Mouse (Mus musculus) yolk sac, embryonic 10.5 days (tissue): Measurements from ENCODE around the gene N4bp3.
A peak's percentile ranks its signal among the peaks of the same experiment; 100 is the strongest.
"Not testable (repeated sequence)": the region's sequence is repeated elsewhere in the genome, so short reads cannot be mapped to it uniquely, and the experiment has no call there.

Experiments used
- DNase-seq: peaks from one replicate; pipeline ENCODE4 v3.0.0-alpha.2; 2017; ENCODE audit warnings: low spot score

The N4bp3 gene

GRCm38 (mm10) chr11:51627907-51628306, 22.7 kb downstream of the N4bp3 start:
- DNase-seq: no peak

- no peak for DNase-seq
Measured at GRCm38 (mm10) chr11:51627425-51627824, 23.2 kb downstream of the N4bp3 start.

- DNase-seq: peak; percentile 47
Measured at GRCm38 (mm10) chr11:51625187-51625820, 25.3 kb downstream of the N4bp3 start.

GRCm38 (mm10) chr11:51622971-51623491, 27.6 kb downstream of the N4bp3 start:
- DNase-seq: no peak

- no peak for DNase-seq
Measured at GRCm38 (mm10) chr11:51621776-51622175, 28.9 kb downstream of the N4bp3 start.

GRCm38 (mm10) chr11:51620084-51620483, 30.6 kb downstream of the N4bp3 start:
- no peak for DNase-seq

GRCm38 (mm10) chr11:51619409-51620060, 31.1 kb downstream of the N4bp3 start, which contains the start of gene Nhp2:
TSS of gene Nhp2 (plus strand) at chr11:51619735.
- DNase-seq: peak; percentile 99

- DNase-seq: no peak
Measured at GRCm38 (mm10) chr11:51618894-51619408, 31.7 kb downstream of the N4bp3 start.

GRCm38 (mm10) chr11:51617693-51618092, 32.9 kb downstream of the N4bp3 start:
- DNase-seq: peak; percentile 68

- not testable (repeated sequence) for DNase-seq
Measured at GRCm38 (mm10) chr11:51616113-51616512, 34.5 kb downstream of the N4bp3 start.

GRCm38 (mm10) chr11:51615601-51616000, 35.0 kb downstream of the N4bp3 start:
- DNase-seq: peak; percentile 88

GRCm38 (mm10) chr11:51615129-51615528, 35.5 kb downstream of the N4bp3 start:
- no peak for DNase-seq

- no peak for DNase-seq
Measured at GRCm38 (mm10) chr11:51614256-51614655, 36.4 kb downstream of the N4bp3 start.

- DNase-seq: not testable (repeated sequence)
Measured at GRCm38 (mm10) chr11:51609940-51610339, 40.7 kb downstream of the N4bp3 start.

- no peak for DNase-seq
Measured at GRCm38 (mm10) chr11:51609266-51609909, 41.3 kb downstream of the N4bp3 start.

- no peak for DNase-seq
Measured at GRCm38 (mm10) chr11:51607096-51607738, 43.4 kb downstream of the N4bp3 start.

GRCm38 (mm10) chr11:51606447-51607095, 44.1 kb downstream of the N4bp3 start, which contains the start of gene Hnrnpab:
TSS of gene Hnrnpab (minus strand) at chr11:51606847.
- peak; percentile 97 for DNase-seq

GRCm38 (mm10) chr11:51605602-51606446, 44.8 kb downstream of the N4bp3 start:
- DNase-seq: peak; percentile 84

- DNase-seq: no peak
Measured at GRCm38 (mm10) chr11:51602253-51602652, 48.4 kb downstream of the N4bp3 start.

GRCm38 (mm10) chr11:51597553-51597952, 53.1 kb downstream of the N4bp3 start:
- DNase-seq: no peak
